Mouse (Mus musculus): ENCODE results near the gene Lrrc7.

The Lrrc7 gene

GRCm38 (mm10) chr3:158310391-158310790, 251.6 kb downstream of the Lrrc7 start:
- 19% methylated on average over 2 of the region's 2 CpGs for WGBS

GRCm38 (mm10) chr3:158298732-158299131, 263.3 kb downstream of the Lrrc7 start:
- 83% methylated on average over 3 of the region's 3 CpGs for WGBS

DNA sequence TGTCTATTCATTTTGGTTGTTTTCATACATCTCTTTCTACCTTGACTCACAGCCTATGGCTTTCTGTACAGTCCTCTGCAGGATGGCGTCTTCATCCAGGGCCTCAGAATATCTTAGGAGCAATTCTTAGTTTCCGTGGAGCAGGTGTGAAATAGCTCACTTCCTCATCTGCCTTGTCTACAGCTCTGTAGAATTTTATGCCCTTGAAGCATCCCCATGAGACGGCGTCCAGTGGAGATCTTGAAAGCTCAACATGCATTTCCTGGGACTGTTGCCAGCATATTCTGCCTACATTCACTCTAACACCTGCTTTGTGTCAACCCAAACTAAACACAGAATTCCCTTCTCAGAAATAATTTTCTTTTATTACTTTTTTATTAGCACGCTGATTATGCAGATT, 267.0 kb downstream of the Lrrc7 start:
- 34% methylated on average over 5 of the region's 5 CpGs for WGBS

DNA sequence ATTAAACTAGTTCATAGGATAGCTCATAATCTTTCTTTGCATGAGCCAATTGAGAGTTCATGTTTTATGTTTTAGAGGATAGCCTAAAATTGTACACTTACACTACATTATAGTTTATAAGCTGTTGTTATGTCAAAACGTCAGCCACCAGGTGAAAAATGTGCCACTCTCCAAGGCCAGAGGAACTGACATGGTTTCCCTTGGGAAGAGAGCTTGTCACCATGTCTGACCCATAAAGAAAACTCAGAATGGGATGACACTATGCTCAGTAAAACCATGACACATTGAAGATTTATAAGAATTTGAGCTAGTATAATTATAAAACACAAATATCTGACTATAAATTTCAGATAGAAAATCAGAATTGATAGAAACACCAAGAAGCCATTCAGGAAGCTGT, 277.6 kb downstream of the Lrrc7 start:
- WGBS: 68% methylated on average over 1 of the region's 1 CpGs

GRCm38 (mm10) chr3:158278631-158279030, 283.4 kb downstream of the Lrrc7 start:
- 43% methylated on average over 2 of the region's 2 CpGs for WGBS

DNA sequence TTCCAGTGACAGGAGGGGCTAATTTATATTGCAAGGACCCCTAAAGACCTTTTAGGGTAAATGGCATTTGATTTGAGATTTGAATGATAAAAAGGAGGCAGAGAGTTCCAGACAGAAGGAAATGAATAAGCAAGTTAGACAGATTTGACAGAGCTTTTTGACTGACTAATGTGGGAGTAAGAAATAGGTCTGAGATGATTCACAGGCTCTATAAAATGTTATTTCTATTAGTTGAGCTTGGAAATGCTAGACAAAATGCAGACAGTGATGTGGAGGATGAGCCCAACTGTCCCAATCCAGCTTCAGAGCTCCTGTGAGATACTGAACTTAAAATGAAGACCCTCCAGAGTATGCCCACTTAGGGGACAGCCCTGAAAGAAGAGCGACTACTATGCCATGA, 289.3 kb downstream of the Lrrc7 start:
- WGBS: 89% methylated on average over 1 of the region's 1 CpGs

- 24% methylated on average over 1 of the region's 1 CpGs for WGBS
Observed at GRCm38 (mm10) chr3:158270887-158271286, 291.1 kb downstream of the Lrrc7 start.

GRCm38 (mm10) chr3:158247672-158248071, 314.3 kb downstream of the Lrrc7 start:
- 16% methylated on average over 1 of the region's 1 CpGs for WGBS

DNA sequence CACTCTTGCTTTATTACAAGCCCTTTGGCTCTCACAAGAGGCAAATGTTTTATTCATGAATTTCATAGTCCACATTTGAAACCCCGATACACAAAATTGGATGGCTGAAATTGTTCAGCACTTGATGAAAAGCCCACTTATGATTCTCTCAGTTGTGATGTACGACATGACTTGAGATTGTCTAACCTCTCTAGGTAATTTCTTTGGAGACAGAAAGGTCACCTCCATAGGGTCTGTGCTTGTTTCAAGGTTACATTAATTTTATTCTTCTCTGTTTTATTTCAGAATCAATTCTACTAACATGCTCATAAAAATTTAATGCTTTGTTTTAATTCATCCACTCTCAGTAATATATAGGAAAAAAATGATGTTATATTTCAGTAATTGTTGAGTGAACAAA, 351.4 kb downstream of the Lrrc7 start:
- WGBS: 59% methylated on average over 2 of the region's 2 CpGs

DNA sequence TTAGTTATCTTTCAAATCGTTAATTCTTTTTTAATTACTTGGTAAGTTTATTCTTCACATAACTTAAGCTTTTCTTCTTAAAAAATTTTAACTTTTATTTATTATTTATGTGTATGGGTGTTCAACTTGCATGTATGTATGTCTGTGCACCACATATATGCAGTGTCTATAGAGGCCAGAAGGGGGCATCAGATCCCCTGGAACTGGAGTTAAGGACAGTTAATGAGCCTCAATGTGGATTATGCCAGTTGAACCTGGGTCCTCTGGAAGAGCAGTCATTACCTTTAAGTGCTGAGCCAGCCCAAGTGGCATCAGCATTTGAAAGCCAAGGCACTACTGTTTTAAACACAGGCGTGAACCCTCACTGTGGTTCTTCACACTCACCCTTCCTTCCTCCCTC, 352.0 kb downstream of the Lrrc7 start:
- 16% methylated on average over 2 of the region's 2 CpGs for WGBS

GRCm38 (mm10) chr3:158207840-158208239, 354.2 kb downstream of the Lrrc7 start:
- WGBS: 26% methylated on average over 2 of the region's 2 CpGs

GRCm38 (mm10) chr3:158202776-158203175, 359.2 kb downstream of the Lrrc7 start:
- 56% methylated on average over 3 of the region's 3 CpGs for WGBS

DNA sequence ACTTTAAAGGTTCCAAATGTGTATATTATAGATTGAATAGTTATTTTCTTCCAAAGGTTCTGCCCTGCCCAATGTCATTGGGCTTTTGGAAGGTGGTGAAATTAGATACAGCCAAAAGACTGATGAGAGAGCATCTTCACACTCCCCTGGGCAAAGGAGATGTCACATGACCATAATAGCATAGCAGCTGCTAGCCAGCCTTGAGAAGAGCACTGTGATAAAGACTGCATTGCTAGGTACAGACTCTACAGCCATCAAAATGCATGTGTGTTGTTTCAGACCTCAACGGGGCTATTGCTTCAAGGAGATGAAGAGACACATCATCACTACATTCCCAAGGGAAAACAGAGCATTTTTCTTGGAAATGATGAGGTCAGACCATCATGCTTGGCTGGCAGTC, 368.8 kb downstream of the Lrrc7 start:
- WGBS: 68% methylated on average over 1 of the region's 1 CpGs

DNA sequence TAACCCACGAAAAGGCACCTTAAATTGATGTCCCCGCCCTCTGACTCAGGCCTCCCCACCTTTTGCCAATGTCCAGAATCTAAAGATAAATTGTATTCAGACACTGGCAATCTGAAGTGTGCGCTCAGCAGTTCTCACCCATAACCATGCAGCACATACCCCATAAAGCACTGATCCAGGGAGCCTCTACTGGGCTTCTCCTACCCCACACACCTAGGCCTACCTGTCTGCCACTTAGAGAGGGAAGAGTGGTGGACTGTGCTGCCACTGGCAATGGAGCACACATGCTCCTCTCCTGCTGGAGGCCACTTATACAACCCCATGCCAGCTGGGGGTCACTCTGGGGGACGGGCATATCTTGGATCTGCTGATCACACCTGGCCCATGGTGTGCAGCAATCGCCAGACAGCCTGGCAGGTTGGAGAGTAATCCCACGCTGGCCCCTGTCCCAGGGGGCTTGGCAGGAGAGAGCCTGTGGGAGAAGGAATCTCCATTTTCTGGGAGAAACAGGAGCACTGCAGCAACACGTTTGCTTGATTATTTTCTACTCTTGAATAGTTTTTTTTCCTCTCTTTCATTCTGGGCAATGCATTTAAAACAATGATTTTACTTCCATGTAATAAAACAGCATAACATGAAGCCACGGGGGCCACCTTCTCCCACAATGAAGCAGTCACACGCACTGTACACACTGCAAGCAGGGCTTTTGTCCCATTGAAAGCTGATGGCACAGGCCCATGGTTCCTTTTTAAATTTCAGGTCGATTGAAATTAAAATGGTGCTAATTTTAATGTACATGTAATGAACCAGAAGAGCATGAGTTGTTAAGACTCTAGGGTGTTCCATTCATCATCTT, 386.9 kb downstream of the Lrrc7 start:
- 41% methylated on average over 10 of the region's 10 CpGs for WGBS

DNA sequence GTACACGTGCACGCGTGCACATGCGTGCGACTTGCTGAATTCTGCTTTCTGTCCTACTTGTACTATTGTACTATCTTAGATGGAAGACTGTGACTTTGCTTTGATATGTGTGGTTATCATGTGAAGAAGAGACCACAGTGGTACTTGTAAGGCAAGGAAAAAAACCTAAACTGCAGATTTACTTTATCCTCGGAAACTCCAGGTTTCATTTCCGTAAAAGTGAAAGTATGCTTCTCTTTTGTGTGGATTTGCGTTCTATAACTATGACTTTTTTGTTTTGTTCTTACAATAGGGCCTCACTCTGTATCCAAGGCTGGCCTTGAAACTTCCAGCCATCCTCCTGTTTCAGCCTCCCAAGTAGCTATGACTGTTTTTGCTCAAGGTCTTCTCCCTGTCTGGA, 392.8 kb downstream of the Lrrc7 start:
- WGBS: 85% methylated on average over 8 of the region's 8 CpGs

DNA sequence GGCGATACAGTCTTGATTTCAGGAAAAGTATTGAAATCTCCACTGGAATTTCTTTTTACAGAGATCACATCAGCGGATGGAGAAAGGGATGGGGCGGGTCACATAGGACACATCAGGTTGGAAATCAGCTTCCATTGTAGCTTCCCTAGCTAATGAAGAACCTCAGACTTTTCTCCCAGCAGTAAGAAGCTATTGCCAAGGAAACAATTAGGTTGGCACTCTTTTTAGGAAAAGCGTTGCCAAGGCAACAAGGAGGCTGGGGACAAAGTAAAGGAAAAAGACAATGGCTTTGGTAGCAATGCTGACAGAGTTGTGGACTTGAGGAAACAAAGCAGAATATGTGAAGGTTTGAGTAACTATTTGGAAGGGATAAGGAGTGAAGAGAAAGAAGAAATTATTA, 393.6 kb downstream of the Lrrc7 start:
- 66% methylated on average over 4 of the region's 4 CpGs for WGBS

DNA sequence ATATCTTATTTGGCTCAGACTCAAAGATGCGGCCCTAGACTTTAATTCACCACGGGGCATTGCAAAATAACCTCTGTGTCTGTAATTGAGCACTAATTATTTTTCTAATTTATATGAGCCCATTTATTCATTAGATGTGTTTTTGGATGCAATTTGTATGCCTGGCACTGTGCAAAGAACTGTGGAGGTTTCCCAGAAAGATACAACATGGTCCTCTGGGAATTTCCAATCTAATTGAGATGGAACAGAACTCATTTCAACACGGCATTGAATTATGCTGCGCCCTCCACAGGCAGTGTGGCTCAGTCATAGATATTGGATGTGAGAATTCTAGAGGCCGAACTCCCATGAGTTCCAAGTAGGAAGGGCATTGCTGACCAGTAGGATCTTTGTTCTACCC, 397.6 kb downstream of the Lrrc7 start:
- 64% methylated on average over 5 of the region's 5 CpGs for WGBS

DNA sequence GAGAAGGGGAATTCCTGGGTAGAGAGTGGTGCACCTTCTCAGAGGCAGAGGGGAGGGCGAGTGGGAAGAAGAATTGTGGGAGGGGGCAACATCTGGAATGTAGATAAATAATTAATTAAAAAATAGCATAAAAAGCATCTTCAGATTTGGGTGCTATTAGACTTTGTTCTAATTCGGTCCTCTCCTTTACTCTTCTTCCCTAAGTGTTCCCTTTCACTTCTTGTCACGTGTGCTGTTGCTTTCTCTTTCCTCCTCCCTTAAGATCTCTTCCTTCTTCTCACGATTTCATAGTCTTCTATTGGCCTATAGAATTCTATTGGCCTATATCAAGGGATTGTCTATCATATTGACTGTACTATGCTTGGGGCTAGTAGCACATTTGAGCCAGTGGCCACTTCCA, 398.9 kb downstream of the Lrrc7 start:
- 79% methylated on average over 4 of the region's 4 CpGs for WGBS

DNA sequence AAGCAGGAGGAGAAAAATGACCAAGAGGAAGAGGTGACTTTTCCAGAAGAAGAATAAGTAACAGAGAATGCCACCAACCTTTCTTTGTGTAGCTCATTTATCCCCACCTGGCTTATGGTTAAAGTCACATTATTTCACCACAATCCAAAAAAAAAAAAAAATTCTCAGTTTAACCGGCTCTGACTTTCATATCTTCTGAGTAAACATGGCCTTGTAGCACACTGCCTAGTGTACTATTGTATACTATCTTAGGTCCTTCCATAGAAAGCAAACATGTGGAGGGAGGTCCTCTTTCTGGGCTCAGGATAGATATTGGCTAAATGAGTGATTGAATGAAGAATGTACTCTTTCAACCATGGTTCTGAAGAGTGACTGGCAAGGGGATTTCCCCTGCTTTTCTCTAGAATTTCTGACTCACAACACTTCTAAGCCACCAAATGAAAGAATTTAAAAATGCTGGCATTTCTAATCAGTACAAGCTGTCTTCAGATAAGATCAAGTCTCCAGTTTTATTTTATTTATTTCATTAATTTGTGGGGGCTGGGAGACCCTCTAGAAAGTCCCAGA, 400.0 kb downstream of the Lrrc7 start:
- 86% methylated on average over 1 of the region's 1 CpGs for WGBS

GRCm38 (mm10) chr3:158155515-158156286, 406.3 kb downstream of the Lrrc7 start:
- 61% methylated on average over 3 of the region's 3 CpGs for WGBS

- WGBS: 57% methylated on average over 3 of the region's 3 CpGs
Observed at GRCm38 (mm10) chr3:158154134-158154533, 407.9 kb downstream of the Lrrc7 start.

DNA sequence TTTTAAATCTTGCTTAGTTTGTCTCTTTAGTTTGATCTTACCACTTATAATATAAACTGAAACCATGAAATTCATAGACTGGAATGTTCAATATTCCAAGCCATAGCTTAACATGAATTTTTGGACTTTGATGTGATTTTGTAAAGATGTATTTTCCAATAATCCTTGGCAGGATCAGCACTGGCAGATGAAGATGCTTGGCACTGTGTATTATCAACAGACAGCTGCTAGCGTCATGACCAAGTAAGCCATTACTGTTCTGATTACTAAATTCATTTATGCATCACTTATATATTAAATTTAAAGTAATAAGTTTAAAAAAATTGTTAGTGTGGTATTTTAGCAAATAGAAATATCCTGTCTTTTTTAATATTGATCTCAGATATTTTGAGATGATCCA, 413.0 kb downstream of the Lrrc7 start:
- WGBS: 64% methylated on average over 1 of the region's 1 CpGs

DNA sequence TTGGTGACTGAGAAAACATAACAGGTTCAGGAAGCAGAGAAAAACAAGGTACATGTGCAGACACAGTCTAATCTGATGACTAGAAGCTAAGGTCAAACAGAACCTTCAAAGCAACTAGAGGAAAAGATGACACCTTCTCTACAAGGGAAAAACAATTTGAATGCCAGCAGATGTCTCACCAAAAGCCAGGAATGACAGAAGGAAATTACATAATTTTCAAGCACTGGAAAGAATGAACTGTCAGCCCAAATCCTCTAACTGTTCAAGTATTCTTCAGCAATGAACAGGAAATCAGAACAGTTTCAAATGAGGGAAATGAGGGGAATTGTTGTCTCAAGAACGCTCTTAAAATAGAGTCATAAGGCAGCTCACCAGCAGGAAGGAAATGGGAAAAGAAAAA, 421.4 kb downstream of the Lrrc7 start:
- 15% methylated on average over 1 of the region's 1 CpGs for WGBS
